Mouse (Mus musculus): ENCODE results near the gene Ddr2.

- TF ChIP-seq CTCF (IDR thresholded peaks at IDR 0.05; ENCODE audit: control insufficient read depth, insufficient read depth, low read length) = no peak
- no peak for TF ChIP-seq POLR2A (IDR thresholded peaks at IDR 0.05; ENCODE audit: borderline replicate concordance, control insufficient read depth, low read depth, low read length)
These were observed 58.9 kb downstream of the Ddr2 start for GRCm38 (mm10) chr1:170051631-170052177.
